Mouse (Mus musculus) lung, postnatal 14 days (tissue): Measurements from ENCODE around the gene Galm.
"Not testable (repeated sequence)": the region's sequence is repeated elsewhere in the genome, so short reads cannot be mapped to it uniquely, and the experiment has no call there.

ENCODE experiments used
- DNase-seq: peaks from one replicate; pipeline ENCODE4 v3.0.0; 2021

Galm gene

GRCm38 (mm10) chr17:80221202-80221601 is 93.9 kb downstream of the Galm start:
- DNase-seq: no peak

DNA sequence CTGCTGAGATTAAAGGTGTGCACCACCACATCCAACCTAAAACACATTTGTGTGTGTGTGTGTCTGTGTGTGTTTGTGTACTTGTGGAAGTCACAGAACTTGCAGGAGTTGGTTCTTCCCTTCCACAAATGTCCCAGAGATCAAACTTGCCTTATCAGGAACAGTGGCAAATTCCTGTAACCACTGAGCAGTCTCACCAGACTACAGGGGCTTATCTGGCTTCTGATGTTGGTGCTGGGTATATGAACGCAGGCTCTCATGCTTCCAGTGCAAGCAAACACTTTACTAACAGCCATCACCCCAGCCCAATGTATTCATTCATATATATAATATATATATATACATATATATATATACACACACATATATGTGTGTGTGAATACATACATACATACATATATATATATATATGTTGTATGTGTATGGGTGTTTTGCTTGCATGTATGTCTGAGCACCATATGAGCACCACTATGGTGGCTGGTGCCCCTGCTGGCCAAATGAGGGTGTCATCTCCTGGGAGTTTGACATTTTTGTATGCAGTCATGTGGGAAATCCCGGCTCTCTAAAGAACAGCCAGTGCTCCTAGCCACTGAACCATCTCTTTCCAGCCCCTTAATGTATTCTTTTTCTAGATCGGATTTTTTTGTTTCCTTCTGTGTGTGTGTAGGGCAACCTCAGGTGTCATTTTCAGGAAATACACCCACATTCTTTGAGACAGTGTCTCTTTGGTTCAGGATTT is 94.8 kb downstream of the Galm start:
- no peak for DNase-seq

DNA sequence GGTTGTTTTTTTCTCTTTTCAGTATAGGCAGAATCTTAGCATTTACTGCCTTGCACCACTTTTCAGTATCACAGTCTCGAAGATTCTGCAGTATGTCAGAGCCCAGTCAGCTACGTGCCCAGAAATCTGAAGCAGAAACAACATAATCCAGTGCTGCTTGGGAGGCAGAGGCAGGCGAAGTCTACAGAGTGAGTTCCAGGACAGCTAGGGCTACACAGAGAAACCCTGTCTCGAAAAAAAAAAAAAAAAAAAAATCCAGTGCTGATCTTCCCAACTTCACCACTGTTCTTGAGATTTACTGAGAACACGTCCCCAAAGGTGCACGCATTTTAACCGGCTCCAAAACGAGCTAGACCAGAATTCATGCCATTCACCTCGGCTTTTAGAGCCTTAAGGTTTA is 96.6 kb downstream of the Galm start:
- no peak for DNase-seq

DNA sequence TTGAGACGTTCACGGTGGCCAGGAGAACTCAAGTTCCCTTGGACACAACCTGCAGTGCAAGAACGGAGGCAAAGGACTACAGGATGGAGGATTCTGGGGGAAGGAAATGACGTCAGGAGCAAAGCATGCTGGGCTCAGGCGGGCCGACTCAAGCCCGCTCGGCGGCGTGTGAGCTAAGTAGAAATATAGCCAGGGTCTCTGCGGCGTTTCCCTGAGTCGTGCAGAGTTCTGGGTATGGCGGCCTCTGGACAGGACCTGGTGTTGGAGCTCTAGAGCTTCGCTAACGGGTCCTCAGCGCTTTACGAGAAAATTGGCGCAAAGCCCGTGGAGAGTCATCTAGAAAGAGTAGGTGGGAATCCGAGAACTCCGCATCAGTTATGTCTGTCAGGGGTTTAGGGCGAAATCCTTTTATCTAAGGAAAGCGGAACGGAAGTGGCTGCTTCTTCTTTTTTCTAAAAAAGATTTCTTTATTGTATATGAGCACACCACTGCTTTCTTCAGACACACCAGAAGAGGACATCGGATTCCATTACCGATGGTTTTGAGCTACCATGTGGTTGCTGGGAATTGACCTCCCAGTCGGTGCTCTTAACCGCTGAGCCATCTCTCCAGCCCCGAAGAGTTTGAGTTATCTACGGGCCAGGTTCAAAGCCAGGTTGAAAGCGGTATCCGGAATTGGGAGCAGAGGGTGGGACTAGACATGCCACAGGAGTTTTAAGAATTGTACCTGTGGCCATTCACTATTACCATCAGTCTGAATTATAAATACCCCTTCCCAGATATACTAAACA is 97.2 kb downstream of the Galm start, which contains the start of gene Gemin6:
Gene Gemin6, plus strand, starts transcription at position 116 of the 791 bp plus-strand sequence.
- peak; percentile 80 for DNase-seq

DNA sequence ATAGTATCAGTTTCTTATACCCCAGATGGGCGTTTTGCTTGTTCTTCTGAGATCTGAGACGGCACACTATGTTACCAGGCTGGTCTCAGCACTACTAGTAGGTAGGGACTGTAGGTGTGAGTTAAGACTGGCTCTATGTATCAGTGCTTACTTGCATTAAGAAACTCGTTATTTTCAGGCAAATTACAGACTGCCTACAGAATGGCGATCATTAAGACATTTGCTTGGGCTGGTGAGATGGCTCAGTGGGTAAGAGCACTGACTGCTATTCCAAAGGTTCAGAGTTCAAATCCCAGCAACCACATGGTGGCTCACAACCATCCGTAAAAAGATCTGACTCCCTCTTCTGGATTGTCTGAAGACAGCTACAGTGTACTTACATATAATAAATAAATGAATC is 97.9 kb downstream of the Galm start:
- DNase-seq: not testable (repeated sequence)

DNA sequence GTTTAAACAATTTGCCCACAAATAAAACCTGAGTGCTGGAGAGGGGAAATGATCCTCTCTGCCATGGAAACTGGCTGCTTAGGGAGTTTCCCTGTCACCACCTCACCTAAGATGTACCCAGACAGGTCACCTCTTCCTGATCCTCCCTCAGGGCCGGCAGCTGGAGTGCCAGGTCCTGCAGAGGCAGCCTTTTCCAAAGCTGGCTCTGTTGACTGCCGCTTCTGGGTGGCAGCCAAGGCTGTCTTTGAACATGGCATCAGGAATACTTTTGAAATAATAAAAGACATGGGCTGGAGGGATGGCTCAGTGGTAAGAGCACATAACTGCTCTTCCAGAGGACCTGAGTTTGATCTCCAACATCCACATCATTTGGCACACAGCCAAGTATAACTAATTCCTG is 102.1 kb downstream of the Galm start:
- no peak for DNase-seq

DNA sequence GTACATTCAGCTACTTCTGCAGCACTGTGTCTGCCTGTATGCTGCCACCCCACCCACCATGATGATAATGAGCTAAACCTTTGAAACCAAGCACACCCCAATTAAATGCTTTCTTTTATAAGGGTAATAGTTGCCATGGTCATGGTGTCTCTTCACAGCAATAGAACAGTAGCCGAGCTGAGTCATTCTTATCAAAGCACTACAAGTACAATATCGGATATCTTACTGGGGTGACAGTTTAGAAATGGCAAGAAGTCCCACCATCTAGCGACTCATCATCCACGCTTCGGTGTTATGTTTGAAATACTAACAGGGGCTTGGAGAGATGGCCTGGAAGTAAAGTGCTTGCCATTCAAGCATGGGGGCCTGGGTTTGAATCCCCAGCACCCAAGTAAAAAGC is 106.6 kb downstream of the Galm start:
- DNase-seq: no peak

GRCm38 (mm10) chr17:80234376-80234775 is 107.1 kb downstream of the Galm start:
- no peak for DNase-seq
